Mouse (Mus musculus): ENCODE data around the gene Ugt1a6b.
"Not testable (repeated sequence)": the region's sequence is repeated elsewhere in the genome, so short reads cannot be mapped to it uniquely, and the experiment has no call there.

Gene Ugt1a6b

GRCm38 (mm10) chr1:88103019-88103418, at the start of gene Ugt1a6b:
Gene Ugt1a6b, plus strand, starts transcription at chr1:88103252.
- DNase-seq (ENCODE audit: low spot score in 2 of 2): not testable (repeated sequence)

DNA sequence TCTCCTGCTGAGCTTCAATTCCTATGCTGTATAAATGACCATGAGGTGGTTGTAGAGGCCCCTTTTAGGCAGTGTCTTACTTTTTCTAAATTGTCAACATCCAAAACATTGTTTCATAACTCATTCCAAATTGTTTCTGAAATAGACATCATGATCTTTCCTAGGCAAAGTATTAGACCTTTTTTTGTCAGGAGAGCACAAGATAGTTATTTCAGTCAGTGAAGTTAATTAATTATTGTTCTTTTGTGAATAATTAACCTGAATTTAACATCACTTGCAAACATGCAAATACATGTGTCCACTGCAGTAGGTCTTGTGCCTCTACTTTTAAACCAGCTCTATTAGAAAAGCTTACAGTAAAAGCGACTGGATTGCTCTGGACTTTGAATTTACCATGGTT, 48.0 kb upstream of the Ugt1a6b start, which contains the start of gene Ugt1a10:
Ugt1a10 (plus strand) TSS at position 301 of the 400 bp plus-strand sequence.
- DNase-seq (ENCODE audit: low spot score in 2 of 2): no peak

DNA sequence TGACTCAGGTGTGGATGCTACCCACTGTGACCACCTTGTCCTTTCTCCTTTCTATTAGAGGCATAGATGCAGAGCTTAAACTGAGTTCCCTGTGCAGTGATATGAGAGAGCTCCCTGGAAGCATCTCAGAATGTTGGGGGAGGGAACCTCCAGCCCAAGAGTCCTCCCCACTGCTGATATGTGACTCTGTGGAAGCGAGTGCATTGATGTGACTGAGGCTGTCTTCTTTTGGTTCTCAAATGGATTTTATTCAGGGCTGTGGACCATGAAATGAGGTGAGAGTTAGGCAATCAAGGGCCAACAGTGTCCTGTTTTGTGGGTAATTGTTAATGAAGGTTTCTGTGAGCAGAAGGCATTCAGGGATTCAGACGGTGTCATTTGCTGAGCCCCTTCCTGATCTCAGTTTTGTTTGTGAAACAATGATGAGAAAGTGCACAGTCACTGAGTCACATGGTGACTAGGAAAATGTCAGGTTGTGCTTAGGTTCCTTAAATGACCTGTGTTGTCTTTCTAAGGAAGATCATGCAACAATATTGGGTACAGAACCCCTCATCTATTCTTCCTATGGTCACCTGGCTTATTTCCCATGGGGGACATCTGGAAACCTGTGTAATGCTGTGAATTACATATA, 36.5 kb upstream of the Ugt1a6b start:
- not testable (repeated sequence) for DNase-seq (ENCODE audit: low spot score in 2 of 2)

GRCm38 (mm10) chr1:88070495-88070894, 32.6 kb upstream of the Ugt1a6b start, which contains the start of gene Ugt1a9:
Gene Ugt1a9, plus strand, starts transcription at chr1:88070800.
- no peak for DNase-seq (ENCODE audit: low spot score in 2 of 2)

DNA sequence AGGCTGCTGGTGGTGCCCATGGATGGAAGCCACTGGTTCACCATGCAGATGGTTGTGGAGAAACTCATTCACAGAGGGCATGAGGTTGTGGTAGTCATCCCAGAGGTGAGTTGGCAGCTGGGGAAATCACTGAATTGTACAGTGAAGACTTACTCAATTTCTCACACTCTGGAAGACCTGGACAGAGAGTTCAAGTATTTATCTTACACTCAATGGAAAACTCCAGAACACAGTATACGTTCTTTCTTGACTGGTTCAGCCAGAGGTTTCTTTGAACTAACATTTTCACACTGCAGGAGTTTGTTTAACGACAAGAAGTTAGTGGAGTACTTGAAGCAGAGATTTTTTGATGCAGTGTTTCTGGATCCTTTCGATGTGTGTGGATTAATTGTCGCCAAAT, 32.1 kb upstream of the Ugt1a6b start:
- DNase-seq (ENCODE audit: low spot score in 2 of 2): no peak

GRCm38 (mm10) chr1:88074471-88074870, 28.6 kb upstream of the Ugt1a6b start:
- no peak for DNase-seq (ENCODE audit: low spot score in 2 of 2)

- DNase-seq (ENCODE audit: low spot score in 2 of 2): no peak
These were observed 25.9 kb upstream of the Ugt1a6b start for GRCm38 (mm10) chr1:88077128-88077527.

- DNase-seq (ENCODE audit: low spot score in 2 of 2): no peak
These were observed 21.4 kb upstream of the Ugt1a6b start for GRCm38 (mm10) chr1:88081670-88082069.

DNA sequence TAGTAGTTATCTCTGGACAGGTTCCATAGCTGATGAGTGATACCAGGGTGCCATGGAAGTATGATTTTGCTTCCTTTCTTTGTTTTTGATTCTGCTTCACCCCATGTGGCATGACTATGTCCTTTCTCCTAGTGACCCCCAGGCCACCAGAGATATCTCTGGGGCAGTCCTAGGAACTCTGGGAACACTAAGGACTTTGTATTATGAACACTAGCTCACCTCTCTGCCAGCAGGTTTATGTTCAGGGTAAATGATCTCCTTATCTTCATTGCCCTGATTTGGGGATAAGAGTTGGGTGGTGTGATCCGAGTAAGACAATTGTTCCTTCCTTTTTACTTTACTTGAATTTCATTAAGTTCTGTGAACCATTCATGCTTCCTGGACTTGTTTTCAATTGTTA, 16.9 kb upstream of the Ugt1a6b start:
- DNase-seq (ENCODE audit: low spot score in 2 of 2): no peak

GRCm38 (mm10) chr1:88087513-88087912, 15.5 kb upstream of the Ugt1a6b start, which contains the start of gene Ugt1a8:
Gene Ugt1a8, plus strand, starts transcription at chr1:88087813.
- no peak for DNase-seq (ENCODE audit: low spot score in 2 of 2)

GRCm38 (mm10) chr1:88092341-88092740, 10.7 kb upstream of the Ugt1a6b start:
- DNase-seq (ENCODE audit: low spot score in 2 of 2): no peak

DNA sequence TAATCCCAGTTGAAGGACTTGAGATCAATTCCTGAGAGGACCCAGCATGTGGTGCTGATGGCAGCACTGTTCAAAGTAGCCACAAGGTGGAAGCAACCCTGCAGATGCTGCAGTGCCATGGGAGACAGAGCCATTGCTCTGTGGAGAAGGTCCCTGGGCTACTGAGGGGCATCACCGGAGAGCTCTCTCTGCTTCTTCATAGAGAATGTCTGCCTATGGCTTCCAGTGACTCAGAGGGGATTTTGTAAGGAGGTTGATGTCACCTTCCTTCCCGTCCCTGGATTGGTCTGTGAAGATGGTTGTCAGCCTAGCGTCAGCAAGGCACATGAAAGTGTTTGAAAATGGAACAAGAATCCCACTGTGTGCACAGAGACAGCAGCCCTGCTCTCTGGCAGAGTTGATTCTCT, 8.8 kb upstream of the Ugt1a6b start:
- not testable (repeated sequence) for DNase-seq (ENCODE audit: low spot score in 2 of 2)

DNA sequence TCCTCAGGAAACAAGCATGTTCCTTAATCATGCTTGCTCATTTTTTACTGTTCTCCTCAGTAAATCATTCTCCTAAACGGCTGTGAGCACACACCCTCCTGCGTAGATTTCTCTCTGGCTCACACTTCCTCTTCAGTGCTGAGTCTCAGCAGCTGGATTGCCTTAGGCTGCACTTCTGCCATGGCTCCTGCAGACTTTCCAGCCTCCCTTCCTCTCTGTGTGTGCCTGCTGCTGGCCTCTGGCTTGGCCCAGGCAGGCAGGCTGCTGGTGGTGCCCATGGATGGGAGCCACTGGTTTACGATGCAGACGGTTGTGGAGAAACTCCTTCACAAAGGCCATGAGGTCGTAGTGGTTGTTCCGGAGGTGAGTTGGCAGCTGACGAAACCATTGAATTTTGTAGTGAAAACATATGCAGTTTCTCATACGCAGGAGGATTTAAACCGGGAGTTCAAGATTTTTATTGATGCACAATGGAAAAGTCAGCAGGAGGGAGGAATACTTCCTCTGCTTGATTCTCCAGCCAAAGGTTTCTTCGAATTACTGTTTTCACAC, 8.0 kb upstream of the Ugt1a6b start, which contains the start of gene Ugt1a7c:
Ugt1a7c (plus strand) TSS at position 122 of the 552 bp plus-strand sequence.
- no peak for DNase-seq (ENCODE audit: low spot score in 2 of 2)

- not testable (repeated sequence) for DNase-seq (ENCODE audit: low spot score in 2 of 2)
These were observed 4.5 kb upstream of the Ugt1a6b start for GRCm38 (mm10) chr1:88098546-88098945.

- not testable (repeated sequence) for DNase-seq (ENCODE audit: low spot score in 2 of 2)
These were observed 3.4 kb upstream of the Ugt1a6b start for GRCm38 (mm10) chr1:88099691-88100090.

DNA sequence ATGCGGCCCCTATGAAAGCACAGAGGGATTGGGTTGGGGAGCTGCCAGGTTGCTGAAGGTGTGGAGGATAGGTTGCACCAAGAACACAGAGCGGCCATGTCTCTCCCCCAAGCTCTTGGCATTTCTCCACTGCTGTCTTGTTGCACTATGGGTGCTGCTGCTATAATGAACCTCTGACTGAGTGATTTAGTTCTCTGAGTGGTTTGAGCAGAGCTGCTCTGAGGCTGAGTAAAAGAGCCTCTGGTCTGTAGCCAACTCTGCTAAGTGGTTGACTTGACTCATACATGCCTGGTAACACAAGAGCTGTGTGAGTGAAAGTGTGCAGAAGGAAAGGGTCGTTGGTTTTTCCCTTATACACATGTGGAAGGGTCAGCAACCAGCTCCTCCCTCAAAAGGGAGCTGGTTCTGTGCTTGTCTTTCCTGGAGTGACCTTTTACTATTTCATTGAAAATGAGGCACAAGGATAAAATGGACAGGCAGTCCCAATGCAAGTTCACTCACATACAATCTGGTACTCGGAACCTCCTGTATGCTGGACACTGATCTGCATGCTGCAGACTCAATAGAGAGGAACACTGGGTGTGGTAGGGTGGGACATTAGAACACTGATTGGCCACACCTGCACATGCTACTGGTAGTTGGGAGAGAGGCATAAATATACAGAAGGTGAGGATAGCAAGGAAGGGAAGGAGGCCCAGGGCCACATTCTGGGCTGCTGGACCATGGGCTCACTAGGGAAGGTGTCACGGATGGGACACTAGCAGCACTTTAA, 831 bp downstream of the Ugt1a6b start:
- not testable (repeated sequence) for DNase-seq (ENCODE audit: low spot score in 2 of 2)

GRCm38 (mm10) chr1:88104667-88105430, 1.8 kb downstream of the Ugt1a6b start:
- DNase-seq (ENCODE audit: low spot score in 2 of 2): no peak

GRCm38 (mm10) chr1:88105656-88106055, 2.6 kb downstream of the Ugt1a6b start:
- no peak for DNase-seq (ENCODE audit: low spot score in 2 of 2)

GRCm38 (mm10) chr1:88109027-88109557, 6.0 kb downstream of the Ugt1a6b start:
- DNase-seq (ENCODE audit: low spot score in 2 of 2): not testable (repeated sequence)

DNA sequence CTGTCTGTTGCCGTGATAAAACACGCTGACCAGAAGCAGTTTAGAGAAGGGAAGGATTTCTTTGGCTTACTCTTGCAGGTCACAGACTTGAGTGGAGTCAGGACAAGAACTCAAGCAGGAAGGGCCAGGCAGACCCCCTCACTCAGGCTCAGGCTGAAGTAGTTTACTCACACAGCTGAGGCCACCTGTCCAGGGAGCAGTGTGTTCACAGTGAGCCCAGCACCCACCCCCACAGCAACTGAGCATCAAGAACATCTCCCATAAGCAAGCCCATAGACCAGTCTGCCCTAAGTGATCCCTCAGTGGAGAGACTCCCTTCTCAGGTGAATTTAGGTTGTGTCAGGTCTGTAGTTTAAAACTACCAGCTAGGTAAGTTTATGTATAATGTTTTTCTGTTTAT, 6.6 kb downstream of the Ugt1a6b start:
- not testable (repeated sequence) for DNase-seq (ENCODE audit: low spot score in 2 of 2)

DNA sequence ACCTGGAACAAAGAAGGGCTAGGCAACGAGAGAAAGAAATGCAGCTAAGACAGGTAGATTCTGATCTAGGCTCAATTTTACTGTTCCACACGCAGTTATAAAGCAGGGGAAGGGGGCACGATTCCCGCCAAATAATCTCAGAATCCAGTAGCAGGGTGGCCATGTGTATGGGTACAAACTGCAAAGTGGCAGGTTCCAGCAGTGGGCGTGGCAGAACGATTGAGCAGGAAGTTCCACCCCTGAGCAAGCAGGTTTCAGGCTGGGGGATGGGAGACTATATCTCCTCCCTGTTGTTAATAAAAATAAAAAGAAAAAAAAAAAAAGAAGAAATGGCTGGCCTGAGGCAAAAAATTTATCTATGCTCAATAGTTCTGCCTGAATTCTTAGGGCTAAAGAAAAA, 9.7 kb downstream of the Ugt1a6b start:
- DNase-seq (ENCODE audit: low spot score in 2 of 2): not testable (repeated sequence)
